Comparison of ENCODE assay signal across 16 mouse cellular contexts in genomic region chr10:113652100-113652499, GRCm38 (mm10).
"Had no signal": no experiment of that assay in that cellular context is flagged by ENCODE, and none has a peak within 500 bp of the region (broad histone marks: within the 10 kb centered on the region; RNA-seq: fewer than 3 reads in every experiment).

No protein-coding gene starts in this region.

- H3K4me1 ChIP-seq: neural tube, embryonic 13.5 days; neural tube, embryonic 15.5 days; stomach, embryonic 15.5 days had no signal

- H3K27ac ChIP-seq: neural tube, embryonic 13.5 days; neural tube, embryonic 15.5 days; stomach, embryonic 15.5 days; stomach, postnatal 0 days had no signal

- H3K4me2 ChIP-seq: neural tube, embryonic 13.5 days; neural tube, embryonic 15.5 days; stomach, embryonic 15.5 days had no signal

- H3K4me3 ChIP-seq: neural tube, embryonic 13.5 days; neural tube, embryonic 15.5 days; stomach, embryonic 15.5 days had no signal

- H3K9ac ChIP-seq: neural tube, embryonic 13.5 days; neural tube, embryonic 15.5 days; stomach, embryonic 15.5 days had no signal

- H3K36me3 ChIP-seq: neural tube, embryonic 13.5 days; neural tube, embryonic 15.5 days; stomach, embryonic 15.5 days had no signal

- H3K9me3 ChIP-seq: neural tube, embryonic 13.5 days; neural tube, embryonic 15.5 days; stomach, embryonic 15.5 days had no signal

- H3K27me3 ChIP-seq: neural tube, embryonic 13.5 days; neural tube, embryonic 15.5 days; stomach, embryonic 15.5 days had no signal

- DNase-seq: retina, postnatal 1 day; right cerebral cortex, adult 18-20 months; right cerebral cortex, postnatal 14 days; right cerebral cortex, postnatal 25 days; right cerebral cortex, postnatal 4 days; spleen, adult 18-20 months; thymus, adult 18-20 months; thymus, adult 2 months; thymus, postnatal 14 days; thymus, postnatal 25 days; thymus, postnatal 36 days; thymus, postnatal 4 days had no signal
